Mouse (Mus musculus): Measurements from ENCODE around the gene Supt5. TPM values are rescaled to one million over a fixed set of nuclear protein-coding genes. Genes with fewer than 3 reads are reported as not detected.
A peak's percentile ranks its signal among the peaks of the same experiment; 100 is the strongest.

Gene Supt5
- polyA plus RNA-seq, 1 experiment from 2014 or later = 77.1 TPM

DNA sequence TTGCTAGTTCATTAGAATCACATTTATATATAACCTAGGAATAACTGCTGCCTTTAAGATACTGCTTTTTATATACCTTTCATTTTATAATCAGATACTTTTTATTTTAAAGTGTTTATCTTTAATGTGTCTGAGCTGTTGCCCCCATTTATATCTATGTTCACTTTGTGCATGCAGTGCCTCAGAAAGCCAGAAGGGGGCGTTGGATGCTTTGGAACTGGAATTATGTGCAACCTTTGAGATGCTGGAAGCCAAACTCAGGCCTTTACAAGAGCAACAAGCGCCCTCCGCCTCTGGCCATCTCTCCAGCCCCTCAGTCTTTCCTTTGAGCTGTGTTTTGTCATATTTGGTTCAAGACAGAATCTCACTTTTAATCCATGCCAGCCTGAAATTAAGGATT lies 66.8 kb downstream of the Supt5 start:
- Histone ChIP-seq H3K4me3 (ENCODE audit: low read depth, low read length) (no peak overlapping the region), H3K4me1 (ENCODE audit: control insufficient read depth, insufficient read depth, low read length) (no peaks in the 10 kb centered on the region), H3K36me3 (ENCODE audit: control insufficient read depth, insufficient read depth, low read length) (peaks cover 4% of the 10 kb centered on the region; the same call in 1 of the 2 replicates), H3K9ac (replicated peaks; ENCODE audit: low read depth, low read length) (no peak overlapping the region), H3K27me3 (ENCODE audit: control insufficient read depth, insufficient read depth, low read length) (no peaks in the 10 kb centered on the region), H3K4me2 (ENCODE audit: low read depth, low read length) (no peak overlapping the region), H3K27ac (ENCODE audit: low read depth, low read length) (no peak overlapping the region), H3K9me3 (ENCODE audit: control insufficient read depth, low read length) (no peaks in the 10 kb centered on the region)
- no peak for ATAC-seq (ENCODE audit: low read depth)
- 76% methylated on average over 3 of the region's 3 CpGs for WGBS

DNA sequence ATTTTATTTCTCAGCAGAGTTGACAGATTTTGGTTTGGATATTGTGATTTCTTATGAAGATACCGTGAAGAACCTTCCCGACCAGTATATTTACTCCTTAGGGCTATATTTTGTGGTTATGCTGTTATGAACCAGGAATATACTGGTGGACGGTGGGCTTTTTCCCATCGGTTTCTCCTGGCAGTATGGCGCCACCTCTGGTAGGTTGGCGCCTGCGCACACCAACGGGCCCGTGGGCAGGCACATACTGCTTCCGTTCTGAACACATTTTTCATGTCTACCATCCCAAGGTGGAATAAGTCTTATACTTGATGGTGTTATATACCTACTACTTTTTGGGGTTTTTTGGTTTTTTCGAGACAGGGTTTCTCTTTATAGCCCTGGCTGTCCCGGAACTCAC lies 69.2 kb downstream of the Supt5 start:
- H3K4me1 ChIP-seq (ENCODE audit: control insufficient read depth, insufficient read depth, low read length) = no peaks in the 10 kb centered on the region
- 94% methylated on average over 12 of the region's 12 CpGs for WGBS
- H3K27me3 ChIP-seq (ENCODE audit: control insufficient read depth, insufficient read depth, low read length) = no peaks in the 10 kb centered on the region
- peak overlapping the region; percentile 80; the same call in 1 of the 2 replicates for H3K4me2 ChIP-seq (ENCODE audit: low read depth, low read length)
- no peak for ATAC-seq (ENCODE audit: low read depth)
- no peak overlapping the region for H3K27ac ChIP-seq (ENCODE audit: low read depth, low read length)
- no peaks in the 10 kb centered on the region for H3K9me3 ChIP-seq (ENCODE audit: control insufficient read depth, low read length)
- H3K9ac ChIP-seq (replicated peaks; ENCODE audit: low read depth, low read length) = no peak overlapping the region
- peak overlapping the region; percentile 90; the same call in 1 of the 2 replicates for H3K4me3 ChIP-seq (ENCODE audit: low read depth, low read length)
- H3K36me3 ChIP-seq (ENCODE audit: control insufficient read depth, insufficient read depth, low read length) = peaks cover 4% of the 10 kb centered on the region; the same call in 1 of the 2 replicates

DNA sequence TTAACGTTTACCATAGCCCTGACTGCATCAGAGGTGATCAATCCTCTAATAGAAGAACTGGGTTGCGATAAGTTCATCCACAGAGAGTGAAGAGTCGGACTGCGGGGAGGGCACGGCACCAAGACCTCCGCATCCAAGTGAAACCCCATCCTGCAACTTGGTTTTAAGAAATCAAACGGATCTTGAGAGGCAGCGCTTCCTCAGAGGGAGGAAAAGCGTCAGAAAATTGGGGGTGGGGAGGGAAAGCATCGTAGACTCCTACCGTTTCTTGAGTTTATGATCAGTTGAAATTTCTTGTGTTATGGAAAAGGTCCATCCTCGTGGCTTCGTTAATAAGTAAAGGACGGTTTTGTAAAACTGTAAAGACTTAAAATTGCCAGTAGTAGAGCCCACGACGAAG lies 70.0 kb downstream of the Supt5 start:
- WGBS = 28% methylated on average over 16 of the region's 16 CpGs
- Histone ChIP-seq H3K36me3 (ENCODE audit: control insufficient read depth, insufficient read depth, low read length) (peaks cover 4% of the 10 kb centered on the region; the same call in 1 of the 2 replicates), H3K4me1 (ENCODE audit: control insufficient read depth, insufficient read depth, low read length) (no peaks in the 10 kb centered on the region), H3K9ac (replicated peaks; ENCODE audit: low read depth, low read length) (peak overlapping the region; percentile 99), H3K27ac (ENCODE audit: low read depth, low read length) (peak overlapping the region; percentile 91), H3K4me3 (ENCODE audit: low read depth, low read length) (peak overlapping the region; percentile 90), H3K4me2 (ENCODE audit: low read depth, low read length) (peak overlapping the region; percentile 80), H3K9me3 (ENCODE audit: control insufficient read depth, low read length) (no peaks in the 10 kb centered on the region), H3K27me3 (ENCODE audit: control insufficient read depth, insufficient read depth, low read length) (no peaks in the 10 kb centered on the region)
- no peak for ATAC-seq (ENCODE audit: low read depth)

GRCm38 (mm10) chr7:28268042-28268531 lies 70.5 kb downstream of the Supt5 start:
- under 1% methylated on average over 35 of the region's 62 CpGs for whole genome bisulfite sequencing
- no peaks in the 10 kb centered on the region for H3K27me3 ChIP-seq (ENCODE audit: control insufficient read depth, insufficient read depth, low read length)

GRCm38 (mm10) chr7:28267129-28268041 lies 71.2 kb downstream of the Supt5 start, which contains the start of gene Eid2:
Eid2 (plus strand) TSS chr7:28267881.
- ATAC-seq (ENCODE audit: low read depth) = peak; percentile 94
- H3K4me3 ChIP-seq (ENCODE audit: low read depth, low read length) = peak within 1 kb of the TSS; percentile 90
- WGBS = 6% methylated on average over 56 of the region's 57 CpGs
- H3K4me1 ChIP-seq (ENCODE audit: control insufficient read depth, insufficient read depth, low read length) = no peaks in the 10 kb centered on the region
- H3K27ac ChIP-seq (ENCODE audit: low read depth, low read length) = peak within 1 kb of the TSS; percentile 91
- H3K9me3 ChIP-seq (ENCODE audit: control insufficient read depth, low read length) = no peaks in the 10 kb centered on the region
- no peaks in the 10 kb centered on the region for H3K27me3 ChIP-seq (ENCODE audit: control insufficient read depth, insufficient read depth, low read length)
- H3K36me3 ChIP-seq (ENCODE audit: control insufficient read depth, insufficient read depth, low read length) = no peaks in the 10 kb centered on the region; the same call in 1 of the 2 replicates
- peak within 1 kb of the TSS; percentile 99 for H3K9ac ChIP-seq (replicated peaks; ENCODE audit: low read depth, low read length)
- peak within 1 kb of the TSS; percentile 80 for H3K4me2 ChIP-seq (ENCODE audit: low read depth, low read length)

More at GRCm38 (mm10) chr7:28268042-28268531, 70.5 kb downstream of the Supt5 start:
- peak overlapping the region; percentile 90 for H3K4me3 ChIP-seq (ENCODE audit: low read depth, low read length)
- peaks cover 2% of the 10 kb centered on the region; the same call in 1 of the 2 replicates for H3K36me3 ChIP-seq (ENCODE audit: control insufficient read depth, insufficient read depth, low read length)
- peak overlapping the region; percentile 91 for H3K27ac ChIP-seq (ENCODE audit: low read depth, low read length)
- peak; percentile 73 for ATAC-seq (ENCODE audit: low read depth)
- H3K4me1 ChIP-seq (ENCODE audit: control insufficient read depth, insufficient read depth, low read length) = no peaks in the 10 kb centered on the region
- H3K9ac ChIP-seq (replicated peaks; ENCODE audit: low read depth, low read length) = peak overlapping the region; percentile 99
- no peaks in the 10 kb centered on the region for H3K9me3 ChIP-seq (ENCODE audit: control insufficient read depth, low read length)
- peak overlapping the region; percentile 80 for H3K4me2 ChIP-seq (ENCODE audit: low read depth, low read length)

DNA sequence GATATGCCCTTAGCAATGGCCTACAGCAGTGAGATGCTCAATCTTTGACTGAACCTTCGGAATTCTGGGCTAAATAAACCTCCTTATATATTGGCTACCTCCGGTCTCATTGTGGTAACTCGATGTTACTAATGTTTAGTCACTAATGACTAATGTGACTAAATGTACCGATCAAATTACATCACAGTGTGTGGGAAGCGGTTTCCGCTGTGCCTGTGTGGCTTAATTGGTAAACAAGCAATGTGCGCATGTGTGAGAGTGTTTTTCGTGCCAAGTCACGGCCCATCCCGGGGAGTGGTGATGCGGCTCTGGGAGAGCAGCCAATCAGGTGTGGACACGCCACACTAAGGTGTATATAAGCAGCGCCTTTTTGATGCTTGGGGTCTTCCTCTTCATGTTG lies 73.2 kb downstream of the Supt5 start:
- Histone ChIP-seq H3K9me3 (ENCODE audit: control insufficient read depth, low read length) (no peaks in the 10 kb centered on the region), H3K4me3 (ENCODE audit: low read depth, low read length) (no peak overlapping the region), H3K4me1 (ENCODE audit: control insufficient read depth, insufficient read depth, low read length) (no peaks in the 10 kb centered on the region), H3K9ac (replicated peaks; ENCODE audit: low read depth, low read length) (no peak overlapping the region), H3K4me2 (ENCODE audit: low read depth, low read length) (no peak overlapping the region), H3K27ac (ENCODE audit: low read depth, low read length) (no peak overlapping the region), H3K27me3 (ENCODE audit: control insufficient read depth, insufficient read depth, low read length) (no peaks in the 10 kb centered on the region), H3K36me3 (ENCODE audit: control insufficient read depth, insufficient read depth, low read length) (no peaks in the 10 kb centered on the region; the same call in 1 of the 2 replicates)
- no peak for ATAC-seq (ENCODE audit: low read depth)
- WGBS = 88% methylated on average over 13 of the region's 13 CpGs

Other genes with a start within 250 kb of the Supt5 start
- gene 9530053A07Rik, start 209.3 kb downstream of the Supt5 start, polyA plus RNA-seq (2014; fragmentation: Nextera tagmentation; extraction: Ambion mirVana) = 0.08 and 0.15 TPM in 2 replicates
- 22.2 and 25.3 TPM in 2 replicates for gene Fbl, start 169.0 kb downstream of the Supt5 start, polyA plus RNA-seq (2014; fragmentation: Nextera tagmentation; extraction: Ambion mirVana)
- gene Dyrk1b, start 159.3 kb downstream of the Supt5 start, polyA plus RNA-seq (2014; fragmentation: Nextera tagmentation; extraction: Ambion mirVana) = 13.6 and 13.9 TPM in 2 replicates
- gene Eid2, start 70.9 kb downstream of the Supt5 start, polyA plus RNA-seq (2014; fragmentation: Nextera tagmentation; extraction: Ambion mirVana) = 7.8 and 7.9 TPM in 2 replicates
- 33.5 and 33.9 TPM in 2 replicates for gene Eid2b, start 61.0 kb downstream of the Supt5 start, polyA plus RNA-seq (2014; fragmentation: Nextera tagmentation; extraction: Ambion mirVana)
- 0.70 and 1.5 TPM in 2 replicates for gene Selenov, start 47.6 kb downstream of the Supt5 start, polyA plus RNA-seq (2014; fragmentation: Nextera tagmentation; extraction: Ambion mirVana)
- gene Dll3, start 36.5 kb downstream of the Supt5 start, polyA plus RNA-seq (2014; fragmentation: Nextera tagmentation; extraction: Ambion mirVana) = 21.2 and 21.8 TPM in 2 replicates
- gene Timm50, start 26.7 kb downstream of the Supt5 start, polyA plus RNA-seq (2014; fragmentation: Nextera tagmentation; extraction: Ambion mirVana) = 132 and 139 TPM in 2 replicates
- 498 and 551 TPM in 2 replicates for gene Rps16, start 11.9 kb upstream of the Supt5 start, polyA plus RNA-seq (2014; fragmentation: Nextera tagmentation; extraction: Ambion mirVana)
- gene Plekhg2, start 33.9 kb upstream of the Supt5 start, polyA plus RNA-seq (2014; fragmentation: Nextera tagmentation; extraction: Ambion mirVana) = 15.9 and 23.5 TPM in 2 replicates
- gene Zfp36, start 41.5 kb upstream of the Supt5 start, polyA plus RNA-seq (2014; fragmentation: Nextera tagmentation; extraction: Ambion mirVana) = 2.6 and 3.7 TPM in 2 replicates
- 38.3 and 42.2 TPM in 2 replicates for gene Med29, start 54.0 kb upstream of the Supt5 start, polyA plus RNA-seq (2014; fragmentation: Nextera tagmentation; extraction: Ambion mirVana)
- 81.9 and 87.2 TPM in 2 replicates for gene Paf1, start 54.2 kb upstream of the Supt5 start, polyA plus RNA-seq (2014; fragmentation: Nextera tagmentation; extraction: Ambion mirVana)
- gene Gmfg, start 98.7 kb upstream of the Supt5 start, polyA plus RNA-seq (2014; fragmentation: Nextera tagmentation; extraction: Ambion mirVana) = 1.8 and 3.9 TPM in 2 replicates
- gene Lrfn1, start 113.2 kb upstream of the Supt5 start, polyA plus RNA-seq (2014; fragmentation: Nextera tagmentation; extraction: Ambion mirVana) = 18.8 and 23.4 TPM in 2 replicates
- not detected in 2 replicates for gene Ifnl2, start 171.7 kb upstream of the Supt5 start, polyA plus RNA-seq (2014; fragmentation: Nextera tagmentation; extraction: Ambion mirVana)
- not detected in 2 replicates for gene Ifnl3, start 184.1 kb upstream of the Supt5 start, polyA plus RNA-seq (2014; fragmentation: Nextera tagmentation; extraction: Ambion mirVana)
- gene Sycn, start 202.1 kb upstream of the Supt5 start, polyA plus RNA-seq (2014; fragmentation: Nextera tagmentation; extraction: Ambion mirVana) = not detected in 2 replicates
- 0.17 TPM in 1 of 2 replicates, not detected in the other for gene Nccrp1, start 208.5 kb upstream of the Supt5 start, polyA plus RNA-seq (2014; fragmentation: Nextera tagmentation; extraction: Ambion mirVana)

All from neural tube, embryonic 14.5 days (tissue).